Mouse (Mus musculus): ENCODE data around the gene Eif3c.
A peak's percentile ranks its signal among the peaks of the same experiment; 100 is the strongest.

DNA sequence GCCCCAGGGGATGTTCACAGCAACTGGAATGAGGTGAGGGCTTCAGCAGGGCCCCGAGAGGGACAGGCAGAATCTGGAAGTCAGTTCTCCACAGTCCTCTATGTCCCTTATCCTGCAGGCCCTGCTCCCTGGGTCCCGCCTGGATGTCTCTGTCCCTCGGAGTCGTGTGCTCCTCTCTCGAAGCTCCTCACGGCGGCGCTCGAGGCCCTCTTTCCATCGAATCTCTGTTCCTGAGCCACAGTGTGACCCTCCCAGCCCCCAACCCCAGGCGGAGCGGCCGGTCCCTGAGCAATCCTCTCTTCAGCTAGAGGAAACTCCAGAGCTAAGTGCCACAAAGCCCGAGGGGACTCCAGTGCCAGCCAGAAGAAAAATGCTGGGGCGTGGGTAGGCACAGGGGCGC, 21.6 kb upstream of the Eif3c start:
- TF ChIP-seq CTCF (IDR thresholded peaks at IDR 0.05; ENCODE audit: control insufficient read depth, insufficient read depth, insufficient replicate concordance, low read depth, low read length): peak; percentile 49; the same call in 1 of the 2 replicates
- TF ChIP-seq POLR2A (IDR thresholded peaks at IDR 0.05; ENCODE audit: control insufficient read depth, low read depth, low read length): no peak

Measured in testis, adult 2 months (tissue).